Mouse (Mus musculus): ENCODE measurements around the gene Pnmt.

Gene Pnmt

GRCm38 (mm10) chr11:98385638-98386585, at the start of gene Pnmt:
Pnmt (plus strand) TSS chr11:98386450.
- in situ Hi-C loops (cut with MboI, MseI), result no loop called here

- in situ Hi-C loops (cut with MboI, MseI), result no loop called here
Observed at GRCm38 (mm10) chr11:98338507-98338961, 47.7 kb upstream of the Pnmt start.

- in situ Hi-C loops (cut with MboI, MseI), result no loop called here
Observed at GRCm38 (mm10) chr11:98339071-98339501, 47.2 kb upstream of the Pnmt start.

- in situ Hi-C loops (cut with MboI, MseI), result no loop called here
Observed at GRCm38 (mm10) chr11:98339679-98340287, 46.5 kb upstream of the Pnmt start.

- in situ Hi-C loops (cut with MboI, MseI), result no loop called here
Observed at GRCm38 (mm10) chr11:98340597-98340996, 45.7 kb upstream of the Pnmt start.

- in situ Hi-C loops (cut with MboI, MseI), result no loop called here
Observed at GRCm38 (mm10) chr11:98341174-98341573, 45.1 kb upstream of the Pnmt start.

- in situ Hi-C loops (cut with MboI, MseI), result no loop called here
Observed at GRCm38 (mm10) chr11:98342000-98342945, 44.0 kb upstream of the Pnmt start.

- in situ Hi-C loops (cut with MboI, MseI), result no loop called here
Observed at GRCm38 (mm10) chr11:98345253-98345652, 41.0 kb upstream of the Pnmt start.

GRCm38 (mm10) chr11:98346168-98346567, 40.1 kb upstream of the Pnmt start:
- in situ Hi-C loops (cut with MboI, MseI), result no loop called here

GRCm38 (mm10) chr11:98347385-98348082, 38.7 kb upstream of the Pnmt start:
- in situ Hi-C loops (cut with MboI, MseI), result no loop called here

GRCm38 (mm10) chr11:98348083-98348961, 37.9 kb upstream of the Pnmt start, which contains the start of gene Ppp1r1b:
Ppp1r1b (plus strand) TSS chr11:98348404.
- in situ Hi-C loops (cut with MboI, MseI), result no loop called here

GRCm38 (mm10) chr11:98349308-98349707, 36.9 kb upstream of the Pnmt start:
- in situ Hi-C loops (cut with MboI, MseI), result no loop called here

GRCm38 (mm10) chr11:98352272-98352990, 33.8 kb upstream of the Pnmt start:
- in situ Hi-C loops (cut with MboI, MseI), result no loop called here

- in situ Hi-C loops (cut with MboI, MseI), result no loop called here
Observed at GRCm38 (mm10) chr11:98353651-98354211, 32.5 kb upstream of the Pnmt start.

- in situ Hi-C loops (cut with MboI, MseI), result no loop called here
Observed at GRCm38 (mm10) chr11:98354445-98354844, 31.8 kb upstream of the Pnmt start.

GRCm38 (mm10) chr11:98355732-98356299, 30.4 kb upstream of the Pnmt start:
- in situ Hi-C loops (cut with MboI, MseI), result no loop called here

GRCm38 (mm10) chr11:98356625-98357394, 29.4 kb upstream of the Pnmt start:
- in situ Hi-C loops (cut with MboI, MseI), result no loop called here
